Mouse (Mus musculus): ENCODE results near the gene Zfp275. TPM values are rescaled to one million over a fixed set of nuclear protein-coding genes. Genes with fewer than 3 reads are reported as not detected.
A peak's percentile ranks its signal among the peaks of the same experiment; 100 is the strongest.
"Not testable (repeated sequence)": the region's sequence is repeated elsewhere in the genome, so short reads cannot be mapped to it uniquely, and the experiment has no call there.

The Zfp275 gene
- total RNA-seq (2022): 10 to 100 TPM; 21.8 to 25.4 (median 22.7) TPM

- peak; percentile 70 for DNase-seq
These were observed at the start of gene Zfp275 for GRCm38 (mm10) chrX:73342483-73342895. TSS of gene Zfp275 (plus strand) at chrX:73342621.

GRCm38 (mm10) chrX:73292876-73293275, 49.5 kb upstream of the Zfp275 start, which contains the start of the genes Xlr5a and Xlr5c:
TSS of gene Xlr5a (minus strand) at chrX:73292976.
TSS of gene Xlr5c (minus strand) at chrX:73292976.
- DNase-seq: not testable (repeated sequence)

- not testable (repeated sequence) for DNase-seq
These were observed 46.7 kb upstream of the Zfp275 start for GRCm38 (mm10) chrX:73295745-73296144.

- DNase-seq: no peak
These were observed 29.9 kb upstream of the Zfp275 start for GRCm38 (mm10) chrX:73312522-73312921.

- DNase-seq: no peak
These were observed 21.4 kb upstream of the Zfp275 start for GRCm38 (mm10) chrX:73321029-73321428.

- no peak for DNase-seq
These were observed 15.2 kb upstream of the Zfp275 start for GRCm38 (mm10) chrX:73327215-73327614.

GRCm38 (mm10) chrX:73333548-73333947, 8.9 kb upstream of the Zfp275 start:
- no peak for DNase-seq

- DNase-seq: no peak
These were observed 5.7 kb upstream of the Zfp275 start, which contains the start of gene Gm45015 for GRCm38 (mm10) chrX:73336740-73337139. TSS of gene Gm45015 (minus strand) at chrX:73336840.

GRCm38 (mm10) chrX:73341473-73341872, 948 bp upstream of the Zfp275 start:
- no peak for DNase-seq

- no peak for DNase-seq
These were observed 353 bp upstream of the Zfp275 start for GRCm38 (mm10) chrX:73342068-73342467.

- no peak for DNase-seq
These were observed 717 bp downstream of the Zfp275 start for GRCm38 (mm10) chrX:73342941-73343735.

GRCm38 (mm10) chrX:73343802-73344201, 1.4 kb downstream of the Zfp275 start:
- no peak for DNase-seq

GRCm38 (mm10) chrX:73344346-73344745, 1.9 kb downstream of the Zfp275 start:
- DNase-seq: no peak

- DNase-seq: no peak
These were observed 13.7 kb downstream of the Zfp275 start for GRCm38 (mm10) chrX:73356163-73356562.

GRCm38 (mm10) chrX:73356719-73357118, 14.3 kb downstream of the Zfp275 start:
- no peak for DNase-seq

- DNase-seq: no peak
These were observed 20.9 kb downstream of the Zfp275 start for GRCm38 (mm10) chrX:73363291-73363690.

GRCm38 (mm10) chrX:73384419-73384818, 42.0 kb downstream of the Zfp275 start:
- DNase-seq: peak; percentile 8

- DNase-seq: no peak
These were observed 42.5 kb downstream of the Zfp275 start for GRCm38 (mm10) chrX:73384924-73385323.

GRCm38 (mm10) chrX:73391481-73391880, 49.1 kb downstream of the Zfp275 start:
- DNase-seq: no peak

GRCm38 (mm10) chrX:73396446-73396845, 54.0 kb downstream of the Zfp275 start:
- DNase-seq: peak; percentile 47

- not testable (repeated sequence) for DNase-seq
These were observed 56.2 kb downstream of the Zfp275 start, which contains the start of gene Gm18336 for GRCm38 (mm10) chrX:73398636-73399035. TSS of gene Gm18336 (minus strand) at chrX:73398736.

GRCm38 (mm10) chrX:73400951-73401350, 58.5 kb downstream of the Zfp275 start:
- no peak for DNase-seq

- no peak for DNase-seq
These were observed 59.2 kb downstream of the Zfp275 start for GRCm38 (mm10) chrX:73401616-73402015.
